Mouse (Mus musculus) stomach, postnatal 0 days (tissue): Measurements from ENCODE around the gene Ptgir.

Experiments
- CTCF ChIP-seq: IDR thresholded peaks from 2 replicates; pipeline ENCODE4 v1.5.1; 2016; ENCODE audit warnings: antibody characterized with exemption, low read depth, mild to moderate bottlenecking, moderate library complexity
- EP300 ChIP-seq: optimal IDR thresholded peaks from 2 replicates; pipeline ENCODE3; 2016; ENCODE audit warnings: antibody characterized with exemption

GRCm38 (mm10) chr7:16867488-16867887 lies 38.8 kb upstream of the Ptgir start:
- TF ChIP-seq CTCF (no peak), EP300 (no peak)
